Mouse (Mus musculus) heart, embryonic 13.5 days (tissue): ENCODE results near the gene Zfp90. TPM values are rescaled to one million over a fixed set of nuclear protein-coding genes. Genes with fewer than 3 reads are reported as not detected.

Experiments
- ATAC-seq: fragments of 200-750 bp; cut with Nextera tagmentation; 2 replicates; pipeline ENCODE4 v1.8.0; 2017; ENCODE audit warnings: moderate TSS enrichment; ENCODE audit not compliant: insufficient number of reproducible peaks, low FRiP score, low TSS enrichment; ENCODE audit errors: extremely low read depth
- H3K27ac ChIP-seq: fragments of 300-500 bp; sonication (generic); replicated peaks from 2 replicates; pipeline ENCODE4 v1.5.1; 2015; ENCODE audit warnings: moderate library complexity, mild to moderate bottlenecking, inconsistent platforms
- H3K27me3 ChIP-seq: fragments of 300-500 bp; sonication (generic); replicated peaks from 2 replicates; pipeline ENCODE4 v1.6.1; 2015; ENCODE audit warnings: mild to moderate bottlenecking, inconsistent platforms
- H3K36me3 ChIP-seq: fragments of 300-500 bp; sonication (generic); 2 replicates; pipeline ENCODE4 v1.6.1; 2015; ENCODE audit warnings: mild to moderate bottlenecking, inconsistent platforms
- H3K4me1 ChIP-seq: fragments of 300-500 bp; sonication (generic); 2 replicates; pipeline ENCODE4 v1.6.1; 2015; ENCODE audit warnings: inconsistent platforms
- H3K4me2 ChIP-seq: fragments of 300-500 bp; sonication (generic); 2 replicates; pipeline ENCODE4 v1.6.1; 2015; ENCODE audit warnings: inconsistent platforms, mild to moderate bottlenecking, moderate library complexity
- H3K4me3 ChIP-seq: fragments of 300-500 bp; sonication (generic); 2 replicates; pipeline ENCODE4 v1.5.1; 2015; ENCODE audit warnings: moderate library complexity, mild to moderate bottlenecking, inconsistent platforms
- H3K9ac ChIP-seq: fragments of 300-500 bp; sonication (generic); 2 replicates; pipeline ENCODE4 v1.6.1; 2015; ENCODE audit warnings: inconsistent platforms, mild to moderate bottlenecking, moderate library complexity
- H3K9me3 ChIP-seq: fragments of 300-500 bp; sonication (generic); 2 replicates; pipeline ENCODE4 v1.6.1; 2016; ENCODE audit warnings: inconsistent platforms
- WGBS: fragments of 180-500 bp; shearing (Covaris S2); methylation state at CpG from one replicate; pipeline ENCODE4 v1.1.7; 2015; ENCODE audit warnings: mixed read lengths; 5-methylcytosine and 5-hydroxymethylcytosine counted together
- polyA plus RNA-seq: library from polyadenylated mRNA; unstranded; fragments of >200 nt; fragmentation: Nextera tagmentation; extraction: Ambion mirVana; gene quantifications from 2 replicates; pipeline ENCODE4 v1.2.1, GENCODE M21; 2015

Gene Zfp90
- polyA plus RNA-seq: 13.9 and 15.3 TPM in 2 replicates

DNA sequence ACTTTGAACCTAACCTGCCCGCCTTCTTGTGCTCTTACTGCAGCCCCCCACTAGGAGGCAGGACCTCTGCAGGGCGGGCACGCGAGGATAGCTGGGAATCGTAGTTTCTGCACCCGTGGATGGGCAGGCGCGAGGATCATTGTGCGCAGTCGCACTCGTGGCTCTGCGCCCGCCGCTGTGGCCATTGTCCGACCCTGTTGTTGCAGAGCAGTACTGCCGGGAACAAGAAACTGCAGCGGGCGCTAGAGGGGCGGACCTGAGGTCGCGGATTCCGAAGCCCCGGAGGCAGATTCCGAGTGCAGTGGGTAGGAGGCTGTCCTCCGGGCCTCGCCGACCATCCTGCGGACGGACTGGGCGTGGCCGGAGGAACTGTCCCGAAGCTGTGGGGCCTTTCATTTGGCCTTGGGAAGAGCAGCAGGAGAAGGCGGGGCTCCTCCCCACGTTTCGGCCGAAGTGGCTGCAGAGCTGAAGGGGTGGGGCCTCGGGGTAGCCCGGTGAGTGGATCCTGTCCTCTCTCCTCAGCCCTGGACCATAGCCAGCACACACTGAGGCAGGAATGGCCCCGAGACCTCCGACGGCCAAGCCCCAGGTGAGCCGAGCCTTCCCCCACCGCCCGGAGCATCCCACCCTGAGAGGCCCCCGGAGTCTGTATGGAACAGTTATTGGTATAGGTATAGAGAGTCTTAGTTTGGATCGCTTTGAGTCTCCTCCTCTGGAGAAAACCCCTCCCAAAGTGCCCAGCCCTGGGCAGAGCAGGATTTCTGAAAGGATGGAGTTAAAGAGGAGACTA lies at the start of gene Zfp90:
Gene Zfp90, plus strand, starts transcription at position 146 of the 790 bp plus-strand sequence.
- Histone ChIP-seq H3K9me3 (peaks cover 3% of the 10 kb centered on the region; the same call in 1 of the 2 replicates), H3K27ac (peak within 1 kb of the TSS; percentile 97), H3K36me3 (peaks cover 33% of the 10 kb centered on the region), H3K4me2 (peak within 1 kb of the TSS; percentile 84), H3K4me1 (peaks cover 12% of the 10 kb centered on the region), H3K27me3 (no peaks in the 10 kb centered on the region), H3K4me3 (peak within 1 kb of the TSS; percentile 91), H3K9ac (peak within 1 kb of the TSS; percentile 92)
- peak; percentile 87 for ATAC-seq
- under 1% methylated on average over 46 of the region's 46 CpGs for WGBS

DNA sequence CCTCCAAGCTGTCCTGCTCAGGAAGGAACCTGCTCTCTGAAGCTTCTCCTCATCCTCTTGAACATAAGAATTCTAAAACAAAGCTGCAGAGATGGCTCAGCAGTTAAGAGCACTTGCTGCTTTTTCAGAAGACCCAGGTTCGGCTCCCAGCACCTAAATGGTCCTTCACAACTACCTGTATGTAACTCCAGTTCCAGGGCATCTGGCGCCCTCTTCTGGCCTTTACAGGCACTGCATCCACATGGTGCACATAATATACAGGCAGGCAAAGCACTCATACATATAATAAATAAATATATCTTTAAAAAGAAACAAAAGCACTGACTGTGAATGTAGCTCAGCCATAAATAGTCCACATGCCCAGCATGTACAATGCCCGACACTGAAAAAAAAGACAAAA lies 46.6 kb upstream of the Zfp90 start:
- H3K27ac ChIP-seq: no peak overlapping the region
- no peak overlapping the region for H3K4me3 ChIP-seq
- no peak for ATAC-seq
- H3K36me3 ChIP-seq: no peaks in the 10 kb centered on the region
- WGBS: 56% methylated on average over 3 of the region's 3 CpGs
- H3K4me1 ChIP-seq: no peaks in the 10 kb centered on the region
- H3K4me2 ChIP-seq: no peak overlapping the region
- H3K27me3 ChIP-seq: no peaks in the 10 kb centered on the region
- H3K9ac ChIP-seq: no peak overlapping the region
- peaks cover 8% of the 10 kb centered on the region for H3K9me3 ChIP-seq

DNA sequence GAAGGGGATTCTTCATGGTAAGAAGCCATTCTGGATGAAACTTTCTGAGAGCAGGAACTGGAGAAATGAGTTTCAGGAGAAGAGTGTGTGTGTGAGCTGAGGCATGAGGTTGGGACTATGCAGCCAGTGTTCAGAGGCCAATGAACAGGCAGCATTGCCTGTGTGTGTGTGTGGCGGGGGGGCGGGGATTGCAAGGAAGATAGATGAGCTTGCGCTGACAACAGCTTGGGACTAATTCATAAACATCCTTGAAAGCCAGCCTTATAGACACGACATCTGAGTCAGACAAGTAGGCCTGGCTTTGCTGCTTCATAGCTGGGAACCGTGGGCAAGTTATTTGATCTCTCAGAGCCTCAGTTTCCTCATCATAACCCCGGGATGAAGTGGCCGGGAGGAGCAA lies 46.1 kb upstream of the Zfp90 start:
- H3K4me2 ChIP-seq: no peak overlapping the region
- H3K27ac ChIP-seq: no peak overlapping the region
- H3K4me3 ChIP-seq: no peak overlapping the region
- 75% methylated on average over 7 of the region's 7 CpGs for WGBS
- no peaks in the 10 kb centered on the region for H3K36me3 ChIP-seq
- H3K9ac ChIP-seq: no peak overlapping the region
- no peaks in the 10 kb centered on the region for H3K27me3 ChIP-seq
- peaks cover 8% of the 10 kb centered on the region for H3K9me3 ChIP-seq
- H3K4me1 ChIP-seq: no peaks in the 10 kb centered on the region
- no peak for ATAC-seq

DNA sequence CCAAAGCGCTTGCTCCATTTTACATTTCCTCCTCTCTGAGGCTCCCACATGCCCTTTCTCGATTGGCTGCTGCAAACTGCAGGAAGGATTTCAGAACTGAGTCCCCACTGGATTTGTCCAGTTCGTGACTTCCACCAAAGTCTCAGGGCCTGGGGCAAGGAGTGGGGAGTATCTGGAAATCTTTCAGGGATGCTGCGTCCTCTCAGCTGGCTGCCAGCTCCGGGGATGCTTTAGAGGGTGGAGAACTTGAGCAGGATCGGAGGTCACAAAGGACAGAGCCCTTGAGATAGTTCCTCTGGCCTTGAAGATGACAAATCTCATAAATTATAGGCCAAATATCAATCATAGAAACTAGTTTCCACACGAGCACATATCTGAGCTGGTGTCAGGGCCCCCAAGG lies 39.2 kb upstream of the Zfp90 start:
- no peak overlapping the region for H3K27ac ChIP-seq
- peaks cover 38% of the 10 kb centered on the region for H3K4me1 ChIP-seq
- 59% methylated on average over 7 of the region's 7 CpGs for WGBS
- no peak for ATAC-seq
- no peak overlapping the region for H3K9ac ChIP-seq
- H3K4me2 ChIP-seq: no peak overlapping the region
- no peak overlapping the region for H3K4me3 ChIP-seq
- H3K9me3 ChIP-seq: no peaks in the 10 kb centered on the region
- H3K36me3 ChIP-seq: no peaks in the 10 kb centered on the region
- H3K27me3 ChIP-seq: no peaks in the 10 kb centered on the region

DNA sequence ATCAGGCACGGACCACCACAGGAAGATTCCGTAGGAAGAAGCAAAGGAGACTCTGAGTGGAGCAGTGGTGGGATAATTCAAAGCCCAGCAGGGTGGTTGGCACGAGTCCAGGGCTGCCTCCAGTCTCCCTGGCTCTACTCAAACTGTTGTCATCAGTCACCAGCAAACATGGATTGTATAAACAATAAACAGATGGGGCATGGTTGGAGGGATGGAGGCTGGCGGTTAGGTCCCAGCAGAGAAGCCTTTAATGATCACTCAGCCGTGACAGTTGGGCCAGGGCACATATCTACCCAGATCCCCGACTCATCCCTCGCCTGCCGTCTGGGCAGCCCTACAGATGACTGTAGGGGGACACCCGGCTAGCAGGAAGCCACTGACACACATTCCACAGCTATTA lies 38.3 kb upstream of the Zfp90 start:
- no peak overlapping the region for H3K4me3 ChIP-seq
- ATAC-seq: no peak
- no peaks in the 10 kb centered on the region for H3K9me3 ChIP-seq
- no peaks in the 10 kb centered on the region for H3K27me3 ChIP-seq
- WGBS: 22% methylated on average over 9 of the region's 9 CpGs
- H3K27ac ChIP-seq: no peak overlapping the region
- no peak overlapping the region for H3K4me2 ChIP-seq
- H3K4me1 ChIP-seq: peaks cover 38% of the 10 kb centered on the region
- H3K36me3 ChIP-seq: no peaks in the 10 kb centered on the region
- no peak overlapping the region for H3K9ac ChIP-seq

DNA sequence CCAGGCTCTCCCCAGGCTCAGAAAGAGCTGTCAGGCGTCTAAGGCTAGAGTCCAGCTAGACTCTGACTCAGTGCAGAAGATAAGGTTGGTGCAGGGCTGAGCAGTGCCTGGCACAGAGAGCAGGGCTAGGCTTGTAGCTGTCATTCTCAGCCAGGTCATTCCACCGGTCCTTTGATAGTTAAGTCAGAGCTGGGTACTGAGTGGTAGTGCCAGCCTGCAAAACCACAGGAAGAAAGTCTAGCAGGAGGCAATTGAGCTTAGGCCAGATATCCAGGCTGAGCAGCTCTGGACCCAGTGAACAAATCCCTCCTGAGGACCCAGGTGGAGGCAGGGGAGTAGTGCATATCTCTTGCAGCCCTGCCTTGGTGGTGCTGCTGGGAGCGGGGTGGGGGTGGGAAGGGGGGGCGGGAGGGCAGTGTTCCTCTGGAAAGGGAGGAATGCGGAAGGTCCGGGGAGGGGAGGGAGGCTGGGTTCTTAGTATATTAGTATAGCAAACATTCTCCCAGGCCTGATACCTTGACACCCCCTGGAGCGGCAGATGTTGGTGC lies 36.6 kb upstream of the Zfp90 start:
- Histone ChIP-seq H3K4me2 (peak overlapping the region; percentile 25), H3K9me3 (no peaks in the 10 kb centered on the region)
- 28% methylated on average over 7 of the region's 7 CpGs for WGBS

DNA sequence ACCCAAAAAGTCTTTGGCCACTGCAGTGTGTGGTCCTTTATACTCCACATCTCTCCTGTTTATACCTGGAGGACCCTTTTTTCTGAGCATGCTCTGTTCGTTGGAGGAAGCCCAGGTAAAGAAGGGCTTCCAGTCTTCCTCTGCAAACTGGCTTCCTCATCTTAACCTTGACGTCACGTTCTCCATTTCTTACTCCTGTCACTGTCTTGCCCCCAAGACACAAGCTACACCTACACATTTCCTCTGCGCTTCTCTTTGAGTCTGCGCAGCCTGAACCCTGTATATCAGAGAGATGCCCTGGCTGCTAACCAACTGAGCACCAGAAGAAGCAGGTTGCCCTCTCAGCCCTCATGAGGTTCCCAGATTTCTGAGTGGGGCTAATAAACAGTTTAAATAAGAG lies 35.8 kb upstream of the Zfp90 start:
- Histone ChIP-seq H3K4me1 (peaks cover 38% of the 10 kb centered on the region), H3K9me3 (no peaks in the 10 kb centered on the region), H3K27ac (peak overlapping the region; percentile 66; the same call in 1 of the 2 replicates), H3K9ac (no peak overlapping the region), H3K4me2 (peak overlapping the region; percentile 25; the same call in 1 of the 2 replicates), H3K36me3 (no peaks in the 10 kb centered on the region), H3K27me3 (no peaks in the 10 kb centered on the region), H3K4me3 (no peak overlapping the region)
- ATAC-seq: no peak
- WGBS: 72% methylated on average over 5 of the region's 5 CpGs

More for the DNA sequence above, 36.6 kb upstream of the Zfp90 start:
- no peak for ATAC-seq
- H3K4me1 ChIP-seq: peaks cover 38% of the 10 kb centered on the region
- H3K36me3 ChIP-seq: no peaks in the 10 kb centered on the region
- H3K4me3 ChIP-seq: no peak overlapping the region
- H3K27ac ChIP-seq: peak overlapping the region; percentile 66
- no peaks in the 10 kb centered on the region for H3K27me3 ChIP-seq
- 0 out of 2 replicates have a peak overlapping the region, but pooled peaks have one; percentile 37 for H3K9ac ChIP-seq

DNA sequence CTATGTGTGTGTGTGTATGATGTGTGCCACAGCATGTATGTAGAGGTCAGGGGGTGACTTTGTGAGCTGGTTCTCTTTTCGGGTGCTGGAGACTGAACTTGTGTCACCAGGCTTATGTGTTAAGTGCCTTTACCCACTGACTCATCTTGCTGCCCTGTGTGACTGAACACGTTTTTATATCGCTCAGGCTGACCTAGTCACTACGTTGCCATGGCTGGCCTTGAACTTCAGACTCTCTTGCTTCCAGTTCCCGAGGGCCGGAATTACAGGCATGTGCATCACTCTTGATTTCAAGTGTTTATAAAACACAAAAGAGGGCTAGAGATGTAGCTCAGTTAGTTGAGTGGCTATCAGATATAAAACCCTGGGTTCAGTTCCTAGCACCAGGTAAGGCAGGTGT lies 34.1 kb upstream of the Zfp90 start:
- H3K27me3 ChIP-seq: no peaks in the 10 kb centered on the region

DNA sequence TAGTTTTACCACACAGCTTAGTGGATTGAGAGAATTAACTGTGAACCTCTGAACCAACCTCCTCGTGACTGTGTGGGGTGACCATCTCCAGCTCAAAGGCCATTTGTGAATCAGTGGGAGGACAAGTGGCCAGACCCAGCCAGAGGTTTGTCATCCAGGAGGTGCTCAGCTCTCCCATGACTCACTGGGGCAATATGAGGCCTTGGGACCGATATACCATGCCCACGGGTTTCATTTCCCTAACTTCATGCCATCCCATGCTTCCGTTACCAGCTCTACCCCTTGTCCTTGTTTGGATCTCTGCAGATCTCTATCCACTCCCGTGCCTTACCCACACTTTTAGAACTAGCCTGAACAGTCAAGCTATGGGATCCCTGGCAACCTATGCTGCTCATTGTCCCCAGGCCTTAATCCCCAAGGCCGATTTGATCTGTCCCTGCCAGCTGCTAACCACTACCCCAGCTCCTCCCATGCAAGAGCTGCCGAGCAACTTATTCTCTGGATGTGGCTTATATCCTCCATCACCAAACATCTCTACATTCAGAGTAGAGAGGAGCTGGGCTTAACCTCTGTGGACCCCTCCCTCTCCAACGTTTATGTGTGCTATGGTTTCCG lies 27.2 kb upstream of the Zfp90 start:
- no peak for ATAC-seq
- H3K36me3 ChIP-seq: no peaks in the 10 kb centered on the region
- H3K9ac ChIP-seq: no peak overlapping the region
- H3K9me3 ChIP-seq: no peaks in the 10 kb centered on the region
- no peaks in the 10 kb centered on the region for H3K27me3 ChIP-seq
- H3K4me2 ChIP-seq: no peak overlapping the region
- H3K4me3 ChIP-seq: no peak overlapping the region
- no peak overlapping the region for H3K27ac ChIP-seq
- no peaks in the 10 kb centered on the region for H3K4me1 ChIP-seq
- 78% methylated on average over 9 of the region's 9 CpGs for WGBS

More for the DNA sequence above, 34.1 kb upstream of the Zfp90 start:
- H3K4me2 ChIP-seq: no peak overlapping the region
- ATAC-seq: no peak
- no peaks in the 10 kb centered on the region for H3K36me3 ChIP-seq
- no peak overlapping the region for H3K4me3 ChIP-seq
- no peaks in the 10 kb centered on the region for H3K9me3 ChIP-seq
- no peak overlapping the region for H3K27ac ChIP-seq
- H3K4me1 ChIP-seq: peaks cover 36% of the 10 kb centered on the region
- 82% methylated on average over 6 of the region's 6 CpGs for WGBS
- H3K9ac ChIP-seq: no peak overlapping the region

DNA sequence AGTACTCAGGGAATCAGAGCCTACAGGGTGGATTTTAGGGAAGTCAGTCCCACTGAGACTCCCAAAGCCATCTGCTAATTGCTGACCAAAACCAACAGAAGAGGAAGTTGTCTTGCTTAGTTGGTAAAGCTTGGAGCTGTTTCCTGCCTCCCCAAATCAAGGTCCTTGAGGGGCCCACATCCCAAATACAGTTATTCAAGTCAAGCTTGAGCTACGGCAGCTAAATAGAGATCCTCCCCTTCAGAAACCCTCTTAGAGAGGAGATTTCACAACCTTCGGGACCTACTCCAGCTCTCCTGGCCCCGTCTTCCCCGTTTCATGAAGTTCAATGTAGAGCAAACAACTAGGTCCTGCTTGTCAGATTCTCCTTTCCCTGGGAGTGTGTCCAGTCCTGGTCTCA lies 20.6 kb upstream of the Zfp90 start:
- Histone ChIP-seq H3K27me3 (no peaks in the 10 kb centered on the region), H3K4me2 (no peak overlapping the region), H3K9me3 (no peaks in the 10 kb centered on the region), H3K4me1 (peaks cover 15% of the 10 kb centered on the region), H3K4me3 (no peak overlapping the region), H3K9ac (no peak overlapping the region), H3K27ac (peak overlapping the region; percentile 34), H3K36me3 (no peaks in the 10 kb centered on the region)
- 55% methylated on average over 4 of the region's 4 CpGs for WGBS
- ATAC-seq: no peak

DNA sequence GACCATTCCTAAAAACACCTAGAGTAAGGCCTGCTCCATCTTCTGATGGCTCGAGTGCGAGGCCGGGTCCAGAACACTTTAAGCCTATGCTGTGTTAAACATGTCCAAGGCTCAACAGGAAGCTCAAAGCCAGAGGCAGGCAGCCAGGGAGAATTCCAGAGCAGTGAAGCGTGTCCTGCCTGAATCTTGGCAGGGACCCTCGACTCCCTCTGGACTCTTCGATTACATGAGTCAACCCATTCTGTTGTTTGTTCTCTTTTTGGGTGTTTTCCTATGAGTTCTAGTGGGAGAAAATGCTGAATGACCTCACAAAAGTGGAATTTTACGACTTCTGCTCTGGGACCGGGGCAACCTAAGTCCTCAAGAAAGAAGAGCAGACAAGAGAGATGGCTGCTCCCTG lies 15.4 kb upstream of the Zfp90 start:
- peak overlapping the region; percentile 31 for H3K4me2 ChIP-seq
- ATAC-seq: peak; percentile 52; the same call in 1 of the 2 replicates
- WGBS: 39% methylated on average over 8 of the region's 8 CpGs

More for the DNA sequence above, 15.4 kb upstream of the Zfp90 start:
- no peaks in the 10 kb centered on the region for H3K36me3 ChIP-seq
- H3K4me1 ChIP-seq: peaks cover 31% of the 10 kb centered on the region
- H3K27ac ChIP-seq: peak overlapping the region; percentile 80
- H3K9ac ChIP-seq: 0 out of 2 replicates have a peak overlapping the region, but pooled peaks have one; percentile 50
- no peaks in the 10 kb centered on the region for H3K9me3 ChIP-seq
- H3K4me3 ChIP-seq: no peak overlapping the region
- H3K27me3 ChIP-seq: 0 out of 2 replicates have a peak, but pooled peaks cover 4% of the 10 kb centered on the region
